In the genomic region with DNA sequence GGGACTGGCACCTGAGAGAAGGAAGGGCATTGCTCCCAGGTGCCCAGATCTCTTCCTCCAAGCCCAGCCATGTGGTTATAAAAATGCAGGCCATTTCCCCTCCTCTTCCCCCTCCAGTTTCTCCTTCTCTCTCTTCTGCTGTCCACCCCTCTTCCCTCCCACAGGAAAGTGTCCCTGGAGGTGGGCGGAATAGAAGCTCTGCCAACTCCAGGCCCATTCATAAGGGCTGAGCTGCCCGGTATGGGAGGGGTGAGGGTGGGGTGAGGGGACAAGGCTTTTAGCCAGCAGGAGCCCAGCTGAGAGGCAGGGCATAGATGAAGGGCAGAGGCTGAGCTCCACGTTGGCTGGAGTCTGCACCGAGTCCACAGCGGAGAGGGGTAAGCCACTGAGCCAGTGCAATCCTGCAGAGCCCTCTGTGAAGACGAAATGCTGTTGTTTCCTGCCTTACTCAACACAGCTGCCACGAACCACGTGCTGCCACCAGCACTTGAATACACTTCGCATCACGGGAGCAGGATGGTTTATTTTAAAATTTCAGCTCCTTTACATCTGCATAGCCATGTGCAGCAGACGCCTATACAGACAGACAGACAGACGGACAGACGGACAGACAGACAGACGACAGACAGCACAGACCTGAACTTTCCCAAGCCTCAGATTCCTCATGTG, we compare ENCODE assay signal across 31 mouse cellular contexts. TPM values are rescaled to one million over a fixed set of nuclear protein-coding genes. Genes with fewer than 3 reads are reported as not detected.
A peak's percentile ranks its signal among the peaks of the same experiment; 100 is the strongest.
DNase-seq lines count a peak whose midpoint lies in the region; ATAC-seq and TF ChIP-seq lines count a peak whose summit lies in the region.
"Had no signal": no experiment of that assay in that cellular context is flagged by ENCODE, and none has a peak within 500 bp of the region (broad histone marks: within the 10 kb centered on the region; RNA-seq: fewer than 3 reads in every experiment).

No protein-coding gene starts in this region.

- H3K4me3 ChIP-seq in hindbrain, embryonic 10.5 days: no peak overlapping the region
- no peak overlapping the region for H3K4me3 ChIP-seq in hindbrain, embryonic 12.5 days
- H3K4me3 ChIP-seq in midbrain, embryonic 14.5 days (replicated peaks; ENCODE audit: low read depth, low read length): no peak overlapping the region
- no peak overlapping the region for H3K4me3 ChIP-seq in midbrain, embryonic 11.5 days (ENCODE audit: low read depth, low read length)
- H3K4me3 ChIP-seq in hindbrain, postnatal 0 days (ENCODE audit: low read length): no peak overlapping the region
- H3K4me3 ChIP-seq: limb, embryonic 13.5 days; liver, embryonic 13.5 days; midbrain, embryonic 12.5 days; myocyte had no signal

- no peak overlapping the region for H3K9ac ChIP-seq in hindbrain, embryonic 12.5 days
- H3K9ac ChIP-seq in midbrain, embryonic 14.5 days (replicated peaks; ENCODE audit: low read length): no peak overlapping the region
- H3K9ac ChIP-seq in midbrain, embryonic 11.5 days (ENCODE audit: low read length): no peak overlapping the region
- H3K9ac ChIP-seq in hindbrain, postnatal 0 days (replicated peaks; ENCODE audit: low read length): no peak overlapping the region
- H3K9ac ChIP-seq: limb, embryonic 13.5 days; liver, embryonic 13.5 days; lung, embryonic 14.5 days; midbrain, embryonic 12.5 days had no signal

- no peaks in the 10 kb centered on the region for H3K36me3 ChIP-seq in hindbrain, embryonic 10.5 days
- H3K36me3 ChIP-seq in hindbrain, embryonic 12.5 days: no peaks in the 10 kb centered on the region
- H3K36me3 ChIP-seq in midbrain, embryonic 14.5 days (ENCODE audit: control insufficient read depth, insufficient read depth, low read length): no peaks in the 10 kb centered on the region
- no peaks in the 10 kb centered on the region for H3K36me3 ChIP-seq in midbrain, embryonic 11.5 days (ENCODE audit: control insufficient read depth, insufficient read depth, low read length)
- H3K36me3 ChIP-seq in hindbrain, postnatal 0 days (ENCODE audit: insufficient read depth, low read length): no peaks in the 10 kb centered on the region
- H3K36me3 ChIP-seq: limb, embryonic 13.5 days; liver, embryonic 13.5 days; midbrain, embryonic 12.5 days had no signal

- ATAC-seq in hindbrain, embryonic 12.5 days (ENCODE audit: low FRiP score): no peak
- no peak for ATAC-seq in midbrain, embryonic 14.5 days (ENCODE audit: low FRiP score, low TSS enrichment)
- no peak for ATAC-seq in midbrain, embryonic 11.5 days (ENCODE audit: low FRiP score)
- ATAC-seq in hindbrain, postnatal 0 days: peak; percentile 34; the same call in 1 of the 2 replicates
- ATAC-seq in megakaryocyte-erythroid progenitor cell, adult 5-6 weeks (replicated peaks; ENCODE audit: low FRiP score, low TSS enrichment, poor library complexity, severe bottlenecking): no peak
- ATAC-seq: Patski had no signal

- 74% methylated on average over 14 of the region's 14 CpGs for WGBS in hindbrain, embryonic 10.5 days
- 66% methylated on average over 14 of the region's 14 CpGs for whole genome bisulfite sequencing in hindbrain, embryonic 12.5 days
- WGBS in midbrain, embryonic 14.5 days: 70% methylated on average over 14 of the region's 14 CpGs
- WGBS in midbrain, embryonic 11.5 days: 79% methylated on average over 14 of the region's 14 CpGs
- WGBS in hindbrain, postnatal 0 days: 49% methylated on average over 14 of the region's 14 CpGs

- no peak overlapping the region for H3K4me2 ChIP-seq in hindbrain, embryonic 12.5 days (replicated peaks)
- no peak overlapping the region for H3K4me2 ChIP-seq in midbrain, embryonic 14.5 days (ENCODE audit: low read length)
- no peak overlapping the region for H3K4me2 ChIP-seq in midbrain, embryonic 11.5 days
- no peak overlapping the region for H3K4me2 ChIP-seq in hindbrain, postnatal 0 days (ENCODE audit: low read depth, low read length)
- H3K4me2 ChIP-seq: heart, embryonic 11.5 days; limb, embryonic 13.5 days; liver, embryonic 13.5 days; lung, embryonic 14.5 days; midbrain, embryonic 12.5 days had no signal

- H3K27ac ChIP-seq in hindbrain, embryonic 10.5 days: 0 out of 2 replicates have a peak overlapping the region, but pooled peaks have one; percentile 24
- H3K27ac ChIP-seq in hindbrain, embryonic 12.5 days: no peak overlapping the region
- H3K27ac ChIP-seq in midbrain, embryonic 14.5 days (replicated peaks; ENCODE audit: low read depth, low read length): no peak overlapping the region
- no peak overlapping the region for H3K27ac ChIP-seq in midbrain, embryonic 11.5 days (ENCODE audit: low read depth, low read length)
- no peak overlapping the region for H3K27ac ChIP-seq in hindbrain, postnatal 0 days
- H3K27ac ChIP-seq: kidney, postnatal 0 days; limb, embryonic 13.5 days; liver, embryonic 13.5 days; midbrain, embryonic 12.5 days had no signal

- no peak for DNase-seq in hindbrain, embryonic 10.5 days (ENCODE audit: low spot score)
- DNase-seq in midbrain, embryonic 14.5 days: peak; percentile 8
- no peak for DNase-seq in midbrain, embryonic 11.5 days (ENCODE audit: low spot score, missing footprints)
- DNase-seq in brain, adult 2 months (ENCODE audit: low read depth, low spot score): peak; percentile 74
- DNase-seq in hindbrain, postnatal 0 days (ENCODE audit: low spot score): peak; percentile 36
- DNase-seq in layer of hippocampus, adult 11-12 months (ENCODE audit: low spot score): no peak
- DNase-seq: adrenal gland, postnatal 36 days; cerebellum, adult 2 months; cerebellum, postnatal 36 days; heart, postnatal 10 days; kidney, adult 18-20 months; liver, embryonic 13.5 days; lung, embryonic 14.5 days; lung, postnatal 36 days had no signal

- no peak for TF ChIP-seq CTCF in hindbrain, postnatal 0 days (IDR thresholded peaks at IDR 0.05; ENCODE audit: low read depth)

- peaks cover 31% of the 10 kb centered on the region for H3K4me1 ChIP-seq in hindbrain, embryonic 10.5 days (replicated peaks)
- H3K4me1 ChIP-seq in hindbrain, embryonic 12.5 days: peaks cover 23% of the 10 kb centered on the region
- peaks cover 24% of the 10 kb centered on the region for H3K4me1 ChIP-seq in midbrain, embryonic 14.5 days (ENCODE audit: control insufficient read depth, insufficient read depth, low read length)
- peaks cover 15% of the 10 kb centered on the region for H3K4me1 ChIP-seq in midbrain, embryonic 11.5 days (ENCODE audit: control insufficient read depth, insufficient read depth, low read length)
- H3K4me1 ChIP-seq in hindbrain, postnatal 0 days (ENCODE audit: insufficient read depth, low read length): peaks cover 11% of the 10 kb centered on the region; the same call in 1 of the 2 replicates
- H3K4me1 ChIP-seq: liver, embryonic 13.5 days had no signal

- no peaks in the 10 kb centered on the region for H3K9me3 ChIP-seq in hindbrain, embryonic 10.5 days
- no peaks in the 10 kb centered on the region for H3K9me3 ChIP-seq in hindbrain, embryonic 12.5 days (replicated peaks)
- no peaks in the 10 kb centered on the region for H3K9me3 ChIP-seq in midbrain, embryonic 14.5 days (ENCODE audit: control insufficient read depth, low read length)
- no peaks in the 10 kb centered on the region for H3K9me3 ChIP-seq in midbrain, embryonic 11.5 days (ENCODE audit: control insufficient read depth, low read length)
- no peaks in the 10 kb centered on the region for H3K9me3 ChIP-seq in hindbrain, postnatal 0 days (ENCODE audit: low read length)
- H3K9me3 ChIP-seq: limb, embryonic 13.5 days; liver, embryonic 13.5 days; midbrain, embryonic 12.5 days had no signal

- H3K27me3 ChIP-seq in hindbrain, embryonic 10.5 days (ENCODE audit: insufficient read depth, poor library complexity, severe bottlenecking): no peaks in the 10 kb centered on the region
- H3K27me3 ChIP-seq in hindbrain, embryonic 12.5 days: peaks cover 7% of the 10 kb centered on the region; the same call in 1 of the 2 replicates
- no peaks in the 10 kb centered on the region for H3K27me3 ChIP-seq in midbrain, embryonic 14.5 days (ENCODE audit: control insufficient read depth, insufficient read depth, low read length)
- H3K27me3 ChIP-seq in midbrain, embryonic 11.5 days (ENCODE audit: control insufficient read depth, insufficient read depth, low read length): no peaks in the 10 kb centered on the region
- H3K27me3 ChIP-seq in hindbrain, postnatal 0 days (ENCODE audit: insufficient read depth, low read length): no peaks in the 10 kb centered on the region
- H3K27me3 ChIP-seq: liver, embryonic 13.5 days had no signal

RNA-seq across cellular contexts. Expression of gene Kcnk15, which starts 23.5 kb away (rescaled TPM):
- not detected in 2 replicates for polyA plus RNA-seq in hindbrain, embryonic 10.5 days (2016; fragmentation: Nextera tagmentation; extraction: Ambion mirVana)
- not detected in 2 replicates for polyA plus RNA-seq in hindbrain, embryonic 12.5 days (2016; fragmentation: Nextera tagmentation; extraction: Ambion mirVana)
- not detected in 2 replicates for polyA plus RNA-seq in midbrain, embryonic 14.5 days (2014; fragmentation: Nextera tagmentation; extraction: Ambion mirVana)
- polyA plus RNA-seq in midbrain, embryonic 11.5 days (2014; fragmentation: Nextera tagmentation; extraction: Ambion mirVana): not detected in 2 replicates
- 0.58 and 2.4 TPM in 2 replicates for total RNA-seq in hindbrain, postnatal 0 days (2014; rRNA removed)
- polyA plus RNA-seq in hindbrain, postnatal 0 days (2015; fragmentation: Nextera tagmentation; extraction: Ambion mirVana): 0.23 and 0.40 TPM in 2 replicates
- not detected in 2 replicates for total RNA-seq in megakaryocyte-erythroid progenitor cell, adult 5-6 weeks (2014; fragmentation: Nextera tagmentation)
- total RNA-seq in megakaryocyte-erythroid progenitor cell, adult 5-6 weeks (2017): not detected in 2 replicates
- total RNA-seq: adrenal gland, postnatal 36 days; gastrocnemius, adult 18-20 months; heart, postnatal 10 days; layer of hippocampus, postnatal 25 days had no signal
- polyA plus RNA-seq: forebrain, embryonic 11.5 days; gonadal fat pad, adult 2 months; heart, embryonic 11.5 days; kidney, postnatal 0 days; limb, embryonic 13.5 days; liver, embryonic 13.5 days; lung, embryonic 14.5 days; midbrain, embryonic 12.5 days; myocyte; Patski; spleen, adult 2 months; stomach, embryonic 16.5 days; thymus, postnatal 0 days; urinary bladder, adult 2 months had no signal

RNA-seq across cellular contexts. Expression of gene Rims4, which starts 41.5 kb away (rescaled TPM):
- 1.2 and 1.6 TPM in 2 replicates for polyA plus RNA-seq in hindbrain, embryonic 10.5 days (2016; fragmentation: Nextera tagmentation; extraction: Ambion mirVana)
- polyA plus RNA-seq in hindbrain, embryonic 12.5 days (2016; fragmentation: Nextera tagmentation; extraction: Ambion mirVana): 5.6 TPM in 2 replicates
- polyA plus RNA-seq in midbrain, embryonic 14.5 days (2014; fragmentation: Nextera tagmentation; extraction: Ambion mirVana): 6.2 and 11.8 TPM in 2 replicates
- polyA plus RNA-seq in midbrain, embryonic 11.5 days (2014; fragmentation: Nextera tagmentation; extraction: Ambion mirVana): 0.62 and 1.1 TPM in 2 replicates
- 76.7 and 81.0 TPM in 2 replicates for total RNA-seq in hindbrain, postnatal 0 days (2014; rRNA removed)
- 16.7 and 19.6 TPM in 2 replicates for polyA plus RNA-seq in hindbrain, postnatal 0 days (2015; fragmentation: Nextera tagmentation; extraction: Ambion mirVana)
- not detected in 2 replicates for total RNA-seq in megakaryocyte-erythroid progenitor cell, adult 5-6 weeks (2014; fragmentation: Nextera tagmentation)
- not detected in 2 replicates for total RNA-seq in megakaryocyte-erythroid progenitor cell, adult 5-6 weeks (2017)
- polyA plus RNA-seq: myocyte; Patski; thymus, postnatal 0 days had no signal

RNA-seq across cellular contexts. Expression of gene Ccn5, which starts 56.3 kb away (rescaled TPM):
- polyA plus RNA-seq in hindbrain, embryonic 10.5 days (2016; fragmentation: Nextera tagmentation; extraction: Ambion mirVana): 0.15 and 0.43 TPM in 2 replicates
- polyA plus RNA-seq in hindbrain, embryonic 12.5 days (2016; fragmentation: Nextera tagmentation; extraction: Ambion mirVana): 0.13 and 0.48 TPM in 2 replicates
- 0.57 and 0.70 TPM in 2 replicates for polyA plus RNA-seq in midbrain, embryonic 14.5 days (2014; fragmentation: Nextera tagmentation; extraction: Ambion mirVana)
- polyA plus RNA-seq in midbrain, embryonic 11.5 days (2014; fragmentation: Nextera tagmentation; extraction: Ambion mirVana): 0.40 and 0.54 TPM in 2 replicates
- 0.58 TPM in 1 of 2 replicates, not detected in the other for total RNA-seq in hindbrain, postnatal 0 days (2014; rRNA removed)
- 0.20 and 0.33 TPM in 2 replicates for polyA plus RNA-seq in hindbrain, postnatal 0 days (2015; fragmentation: Nextera tagmentation; extraction: Ambion mirVana)
- total RNA-seq in megakaryocyte-erythroid progenitor cell, adult 5-6 weeks (2014; fragmentation: Nextera tagmentation): not detected in 2 replicates
- not detected in 2 replicates for total RNA-seq in megakaryocyte-erythroid progenitor cell, adult 5-6 weeks (2017)
- total RNA-seq: layer of hippocampus, adult 18-20 months; layer of hippocampus, postnatal 25 days had no signal

Comparison
In these comparisons a context has a peak if more than half of its experiments do, and no peak if none do; other contexts are left out.
1. DNase-seq: peak in midbrain, embryonic 14.5 days (single experiment), brain, adult 2 months (single experiment) and hindbrain, postnatal 0 days (single experiment); none in hindbrain, embryonic 10.5 days (single experiment), midbrain, embryonic 11.5 days (single experiment) and layer of hippocampus, adult 11-12 months (single experiment).